Mouse (Mus musculus): Measurements from ENCODE around the gene Arl3.

The Arl3 gene

DNA sequence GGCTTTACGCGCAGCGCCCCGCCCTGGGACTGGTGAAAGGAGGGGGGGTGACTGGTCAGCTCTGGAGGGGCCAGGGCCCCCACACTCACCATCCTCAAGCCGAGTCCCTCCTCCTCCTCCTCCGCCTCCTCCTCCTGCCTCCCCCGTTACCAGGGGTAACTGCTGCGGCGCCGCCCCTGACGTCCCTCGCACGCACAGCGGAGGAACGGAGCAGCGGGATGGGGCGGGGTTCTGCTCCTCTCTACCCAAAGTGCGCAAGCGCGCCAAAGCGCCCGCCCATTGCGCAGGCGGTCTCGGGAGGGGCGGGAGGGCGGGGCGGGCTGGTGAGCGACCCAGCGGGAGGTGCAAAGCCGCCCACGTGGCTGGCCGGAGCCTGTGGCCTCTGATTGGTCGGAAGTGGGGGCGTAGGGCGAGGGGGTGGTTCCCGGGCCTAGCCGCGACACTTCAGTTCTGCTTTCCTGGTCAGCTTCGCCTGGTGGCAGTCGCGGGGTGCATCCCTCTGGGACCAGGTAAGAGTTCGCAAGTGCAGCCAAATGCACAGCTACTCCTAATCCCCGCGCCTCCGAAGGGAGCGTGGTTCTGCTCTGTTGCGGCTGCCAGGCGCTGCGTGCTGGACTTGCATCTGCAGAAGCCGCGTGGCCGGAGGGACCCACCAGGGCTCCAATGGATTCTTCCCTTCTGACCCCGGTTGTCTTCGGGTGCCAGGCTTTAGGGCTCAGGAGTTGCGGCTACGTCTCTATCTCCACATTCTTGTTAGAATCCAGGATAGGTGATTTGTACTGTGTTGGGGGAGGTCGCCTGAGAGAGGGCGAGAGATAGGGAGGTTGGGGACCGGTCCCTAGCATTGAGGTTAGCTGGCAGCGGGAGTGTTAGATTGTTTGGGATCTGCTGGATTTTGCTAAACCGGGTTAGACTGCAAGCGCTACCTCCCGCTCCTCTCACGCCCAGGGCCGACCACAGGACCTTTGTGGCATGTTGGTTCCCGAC is at the start of gene Arl3, which contains the start of gene Sfxn2:
Gene Arl3 (minus strand): TSS at position 248 of the 987 bp plus-strand sequence.
Gene Sfxn2 (plus strand): TSS at position 415 of the 987 bp plus-strand sequence.
- peak; percentile 97 for DNase-seq

DNA sequence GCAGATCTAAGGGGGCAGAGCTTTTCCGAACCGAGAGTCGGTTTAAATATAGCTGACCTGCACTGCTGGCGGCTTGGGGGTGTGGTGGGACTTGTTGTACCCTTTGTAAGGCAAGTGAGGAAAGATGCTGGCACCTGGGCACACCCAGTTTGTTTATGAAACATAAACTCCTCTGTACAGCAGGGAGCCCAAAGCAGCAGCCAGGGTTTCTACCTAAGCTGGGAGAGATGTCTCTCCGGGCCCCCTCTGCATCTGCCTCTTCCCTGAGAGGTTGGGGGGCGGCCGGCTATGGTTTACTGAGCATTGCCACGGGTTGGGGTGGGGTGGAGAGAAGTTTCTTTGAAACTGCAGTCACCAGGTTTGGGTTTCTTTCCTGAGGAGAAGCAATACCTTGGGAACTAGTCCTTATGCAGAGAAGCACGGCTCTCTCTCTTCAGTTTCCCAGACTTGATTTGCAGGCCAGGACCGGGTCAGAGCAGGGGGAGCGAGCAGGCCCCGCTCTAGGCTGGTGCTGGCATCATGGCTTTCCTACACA is 49.7 kb upstream of the Arl3 start:
- DNase-seq, result no peak

DNA sequence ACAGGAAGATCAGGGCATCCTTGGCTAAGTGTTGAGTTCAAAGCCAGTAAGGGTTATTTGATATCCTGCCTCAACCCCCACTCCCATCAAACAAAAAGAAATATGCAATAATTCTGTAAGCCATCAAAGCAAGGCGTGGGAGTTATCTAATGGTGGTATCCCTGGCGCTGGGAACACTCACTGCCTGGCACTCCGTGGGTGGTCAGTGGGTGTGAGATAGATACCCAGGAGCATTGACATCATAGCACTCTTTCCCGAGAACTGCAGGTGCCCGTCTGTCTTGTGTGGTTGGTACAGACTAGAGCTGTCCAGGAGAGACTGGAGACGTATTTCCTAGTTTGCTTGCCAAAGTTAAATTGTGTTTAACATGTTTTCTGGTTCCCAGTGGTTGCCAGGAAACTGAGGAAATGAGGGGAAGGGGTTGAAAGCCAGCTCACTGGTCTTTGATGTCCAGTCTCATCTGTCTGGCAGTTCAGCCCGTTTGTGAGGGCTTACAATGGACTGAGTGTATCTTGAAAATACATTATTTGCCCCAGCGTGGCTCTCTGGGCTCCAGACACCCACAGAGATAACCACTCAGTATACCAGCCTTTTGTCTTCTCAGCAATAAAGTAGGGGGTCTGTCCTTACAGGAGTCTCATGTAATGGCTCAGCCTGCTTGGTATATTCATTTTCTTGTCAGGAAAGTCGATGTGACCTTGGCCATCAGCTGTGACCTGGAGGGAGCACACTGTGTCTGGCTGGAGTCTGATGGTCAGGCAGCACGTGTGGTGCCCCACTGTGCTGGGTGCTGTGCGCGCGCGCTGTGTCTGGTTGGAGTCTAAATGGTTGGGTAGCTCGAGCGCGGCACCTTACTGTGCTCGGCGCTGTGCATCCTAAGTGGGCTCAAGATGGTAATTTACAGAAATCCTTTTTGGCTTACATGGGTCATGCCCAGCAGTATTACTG is 48.5 kb upstream of the Arl3 start:
- no peak for DNase-seq

DNA sequence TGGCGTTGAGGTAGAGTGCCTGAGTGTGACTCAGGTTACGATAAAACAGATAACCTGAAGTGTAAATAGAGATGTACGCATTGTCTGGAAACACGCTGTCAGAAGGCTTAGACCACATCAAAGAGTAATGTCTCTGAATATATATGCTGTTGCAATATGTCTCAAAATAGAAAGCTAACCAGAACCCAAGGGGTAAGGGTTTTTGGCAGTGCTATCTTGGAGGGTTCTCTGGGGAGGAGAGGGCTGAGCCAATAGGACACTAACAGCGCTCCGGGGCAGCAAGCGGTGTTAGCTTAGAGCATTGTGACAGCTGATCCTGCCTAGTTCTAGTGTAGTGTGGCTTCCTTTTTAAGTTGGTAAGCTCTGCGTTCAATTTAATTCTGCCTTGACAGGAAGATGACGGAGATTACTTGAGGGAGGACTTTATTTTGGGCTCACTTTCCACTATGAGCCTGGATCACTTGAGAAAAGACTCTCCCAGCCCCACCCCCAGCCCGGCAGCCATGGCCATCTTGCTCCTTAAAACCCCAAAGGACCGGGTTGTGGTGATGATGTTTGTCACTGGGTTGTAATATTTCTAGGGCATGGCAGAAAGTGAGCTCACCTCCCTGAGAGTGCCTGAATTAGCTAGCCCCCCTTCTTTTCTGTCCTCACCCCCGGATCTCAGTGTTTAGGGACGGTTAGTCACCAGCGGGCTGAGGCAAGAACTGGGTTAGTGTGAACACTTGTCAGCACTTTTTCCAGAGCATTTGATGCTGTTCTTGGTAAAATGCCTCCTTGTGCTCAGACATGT is 47.2 kb upstream of the Arl3 start:
- no peak for DNase-seq

DNA sequence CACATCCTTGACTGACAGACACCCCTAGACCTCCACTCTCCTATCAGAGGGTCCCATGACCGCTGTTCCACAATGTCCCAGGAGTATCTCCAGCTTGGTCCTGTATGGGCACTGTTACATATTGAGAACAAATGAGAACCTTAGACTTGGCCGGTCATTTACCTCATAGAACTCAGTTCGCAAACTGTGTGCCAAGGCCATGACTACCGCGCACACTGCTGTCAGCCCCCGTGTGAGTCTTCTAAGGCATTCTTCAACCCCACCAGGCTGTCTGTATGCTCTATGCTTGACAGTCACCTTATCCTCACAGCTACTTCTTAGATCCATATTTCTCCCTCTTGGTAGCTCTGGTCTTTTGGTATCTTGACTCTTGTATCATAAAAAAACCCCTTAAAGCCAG is 46.5 kb upstream of the Arl3 start:
- DNase-seq, result no peak

DNA sequence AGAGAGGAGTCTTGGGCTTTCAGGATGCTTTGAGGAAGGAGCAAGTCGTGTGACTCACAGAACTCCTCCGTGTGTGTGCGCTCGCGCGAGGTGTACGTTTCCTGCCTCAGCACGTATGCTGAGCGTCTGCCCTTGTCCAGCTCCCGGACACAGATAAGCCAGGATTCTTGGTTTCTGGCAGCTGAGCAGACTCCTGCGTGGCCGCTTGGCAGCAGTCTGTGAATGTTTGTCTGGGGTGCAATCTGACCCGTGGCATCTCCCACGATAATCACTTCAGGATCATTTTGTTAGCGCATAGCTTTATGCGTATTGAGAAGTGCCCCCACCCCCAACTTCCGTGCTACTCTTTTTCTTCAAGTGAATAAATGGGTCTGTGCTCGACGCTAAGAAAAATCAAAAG is 46.0 kb upstream of the Arl3 start:
- no peak for DNase-seq

DNA sequence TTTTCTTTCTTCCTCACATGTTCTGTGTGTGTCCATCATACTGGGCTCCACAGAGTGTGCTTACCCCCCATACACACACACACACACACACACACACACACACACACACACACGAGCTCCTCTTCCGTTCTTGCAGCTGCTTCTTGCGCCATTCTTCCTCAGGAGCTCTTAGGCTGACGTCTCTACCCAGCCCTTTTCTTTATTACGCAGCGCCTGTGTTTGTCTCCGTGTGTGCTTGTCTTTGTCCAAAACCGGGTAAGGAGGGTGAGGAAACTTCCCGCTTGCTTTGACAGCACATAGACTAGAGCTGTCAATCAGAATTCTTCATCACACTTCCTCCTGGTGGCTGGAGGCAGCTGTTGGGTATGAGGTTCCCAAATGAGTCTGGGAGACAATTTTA is 45.3 kb upstream of the Arl3 start:
- peak; percentile 70 for DNase-seq

DNA sequence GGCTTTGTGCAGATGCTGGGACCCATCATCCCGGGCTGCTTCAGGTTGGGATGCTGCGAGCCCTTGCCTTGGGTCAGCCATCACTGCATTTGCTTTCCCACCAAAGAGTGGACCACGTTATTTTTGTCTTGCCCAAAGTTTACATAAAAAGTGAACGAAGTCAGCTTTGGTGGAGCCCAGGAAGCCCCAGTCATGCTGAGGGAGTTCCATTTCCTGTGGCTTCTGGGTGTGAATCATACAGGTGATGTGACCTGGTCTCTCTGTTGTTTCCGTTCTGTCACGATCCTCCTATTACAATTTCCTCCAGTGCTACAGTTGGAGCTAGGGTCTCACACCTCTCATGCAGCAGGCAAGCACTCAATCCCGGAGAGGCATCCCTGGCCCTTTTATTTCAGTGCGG is 44.4 kb upstream of the Arl3 start:
- no peak for DNase-seq

DNA sequence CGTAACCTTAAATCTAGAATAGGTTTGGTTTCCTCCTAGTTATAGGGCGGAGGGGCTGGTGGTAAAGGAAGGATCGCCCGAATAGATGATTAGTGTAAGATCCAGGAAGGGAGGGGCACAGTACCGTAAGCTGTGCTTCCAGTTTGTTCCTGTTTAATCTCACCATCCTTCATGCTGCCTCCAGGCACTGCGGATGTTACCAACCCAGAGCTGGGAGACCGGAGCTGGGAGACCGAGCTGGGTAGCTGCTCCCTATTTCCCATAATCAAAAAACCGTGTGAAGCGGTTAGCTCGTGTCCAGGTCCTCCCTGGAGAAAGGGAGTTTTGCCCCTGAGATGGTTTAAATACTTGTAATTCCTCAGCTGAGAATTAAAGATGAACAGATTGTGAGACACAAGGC is 43.4 kb upstream of the Arl3 start:
- DNase-seq, result no peak

DNA sequence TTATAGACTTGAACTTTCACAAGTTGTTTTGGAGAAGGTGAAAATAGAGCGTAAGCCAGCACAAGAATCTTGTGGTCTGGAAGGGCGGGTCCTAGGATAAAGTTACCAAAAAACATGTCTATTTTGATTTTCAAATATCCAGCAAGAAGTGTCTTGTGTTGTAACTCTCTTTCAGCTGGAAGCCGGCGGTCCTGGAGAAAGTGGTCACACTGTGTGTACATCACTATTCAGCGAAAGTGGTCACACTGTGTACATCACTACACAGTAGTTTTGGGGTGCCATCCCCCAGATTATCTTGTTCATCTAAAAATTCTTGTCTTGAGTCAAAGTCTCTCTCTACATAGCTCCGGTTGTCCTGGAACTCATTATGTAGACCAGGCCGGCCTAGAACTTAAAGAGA is 35.2 kb upstream of the Arl3 start:
- no peak for DNase-seq

DNA sequence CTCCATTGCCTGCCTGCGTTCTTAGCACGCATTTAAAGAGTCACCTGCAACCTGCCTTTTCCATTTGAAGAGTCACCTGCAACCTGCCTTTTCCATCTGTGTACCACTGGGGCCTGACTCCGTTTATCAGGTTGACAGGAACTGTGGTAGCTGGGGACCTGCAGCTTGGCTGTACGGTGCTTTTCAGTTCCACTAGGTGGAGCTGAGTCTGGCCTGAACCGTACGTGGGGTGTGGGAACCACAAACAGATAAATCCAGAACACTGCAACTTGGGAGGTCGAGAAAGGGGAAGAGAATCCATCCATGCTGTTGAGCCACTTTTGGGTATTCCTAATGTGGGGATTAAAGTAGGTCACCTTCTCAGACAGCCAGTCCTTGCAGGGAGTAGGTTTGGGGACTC is 34.4 kb upstream of the Arl3 start:
- peak; percentile 52 for DNase-seq

DNA sequence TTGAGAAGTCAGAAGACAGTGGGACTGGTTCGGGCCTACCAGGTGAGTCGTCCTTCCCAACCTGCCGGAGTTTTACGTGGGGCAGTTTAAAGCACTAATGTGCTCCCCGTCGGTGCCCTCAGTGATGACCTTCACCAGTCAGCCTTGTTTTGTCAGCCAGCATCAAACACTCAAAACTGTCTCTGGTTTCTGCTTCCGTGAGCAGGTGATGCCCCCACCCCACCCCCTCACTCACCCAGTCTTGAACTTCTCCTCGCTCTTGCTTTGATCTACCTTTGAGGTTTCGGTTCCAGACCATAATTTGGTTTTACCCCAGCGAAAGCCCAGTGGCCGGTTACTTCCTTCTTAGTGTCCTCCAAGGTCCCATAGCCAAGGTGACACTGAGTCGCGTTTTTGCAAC is 33.7 kb upstream of the Arl3 start:
- DNase-seq, result no peak

DNA sequence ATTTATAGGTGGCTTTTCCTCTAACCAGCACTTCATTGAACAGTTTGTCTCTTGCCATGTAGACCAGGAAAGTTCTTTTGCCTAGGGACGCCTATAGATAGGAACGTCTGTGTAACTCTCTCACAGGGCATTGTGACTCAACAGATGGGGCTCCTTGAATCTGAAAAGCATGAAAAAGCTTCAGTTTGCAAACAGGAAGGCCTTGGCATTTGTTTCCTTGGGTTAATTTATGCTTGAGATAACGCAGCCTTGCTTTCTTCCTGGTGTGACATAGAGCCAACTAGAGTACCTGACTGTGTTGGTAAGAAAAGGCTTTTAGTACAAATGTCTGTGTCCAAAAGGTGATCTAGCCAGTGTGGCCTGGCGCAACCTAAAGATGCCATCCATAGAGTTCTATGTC is 29.4 kb upstream of the Arl3 start:
- DNase-seq, result no peak

DNA sequence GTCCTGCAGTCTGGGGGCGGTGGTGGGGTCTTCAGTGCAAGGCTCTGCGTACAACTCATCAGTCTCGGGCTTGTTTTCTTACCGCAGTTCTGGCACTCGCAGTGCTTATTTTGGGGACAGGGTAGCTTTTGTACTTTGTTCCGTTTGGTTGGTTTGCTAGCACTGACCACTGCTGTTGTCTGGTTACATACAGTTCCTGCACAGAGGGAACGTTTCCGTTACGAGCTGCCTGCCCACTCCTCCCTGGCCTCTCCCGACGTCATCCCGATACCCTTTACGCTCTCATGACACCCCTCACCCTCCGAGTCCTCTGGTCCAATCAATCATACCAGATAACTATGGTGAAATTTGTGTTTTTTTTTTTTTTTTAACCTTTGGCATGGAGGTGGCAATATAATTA is 28.5 kb upstream of the Arl3 start:
- DNase-seq, result no peak

DNA sequence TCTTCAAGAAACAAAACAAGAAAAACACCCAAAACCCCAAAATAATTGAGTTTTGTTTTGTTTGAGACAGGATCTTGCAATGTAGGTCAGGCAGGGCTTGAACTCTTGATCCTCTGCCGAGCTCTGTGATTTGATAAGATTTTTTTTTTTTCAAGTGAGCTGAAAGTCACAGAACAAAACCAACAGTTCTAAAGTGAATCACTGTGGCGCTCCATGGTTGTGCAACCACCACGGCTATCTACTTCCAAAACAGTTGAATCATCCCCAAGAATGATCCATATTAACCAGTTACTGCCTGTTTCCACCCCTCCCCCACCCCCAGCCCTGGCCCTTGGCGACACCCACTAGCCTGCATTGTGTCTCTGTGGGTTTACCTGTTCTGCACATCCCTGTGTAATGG is 27.4 kb upstream of the Arl3 start:
- DNase-seq, result peak; percentile 22

DNA sequence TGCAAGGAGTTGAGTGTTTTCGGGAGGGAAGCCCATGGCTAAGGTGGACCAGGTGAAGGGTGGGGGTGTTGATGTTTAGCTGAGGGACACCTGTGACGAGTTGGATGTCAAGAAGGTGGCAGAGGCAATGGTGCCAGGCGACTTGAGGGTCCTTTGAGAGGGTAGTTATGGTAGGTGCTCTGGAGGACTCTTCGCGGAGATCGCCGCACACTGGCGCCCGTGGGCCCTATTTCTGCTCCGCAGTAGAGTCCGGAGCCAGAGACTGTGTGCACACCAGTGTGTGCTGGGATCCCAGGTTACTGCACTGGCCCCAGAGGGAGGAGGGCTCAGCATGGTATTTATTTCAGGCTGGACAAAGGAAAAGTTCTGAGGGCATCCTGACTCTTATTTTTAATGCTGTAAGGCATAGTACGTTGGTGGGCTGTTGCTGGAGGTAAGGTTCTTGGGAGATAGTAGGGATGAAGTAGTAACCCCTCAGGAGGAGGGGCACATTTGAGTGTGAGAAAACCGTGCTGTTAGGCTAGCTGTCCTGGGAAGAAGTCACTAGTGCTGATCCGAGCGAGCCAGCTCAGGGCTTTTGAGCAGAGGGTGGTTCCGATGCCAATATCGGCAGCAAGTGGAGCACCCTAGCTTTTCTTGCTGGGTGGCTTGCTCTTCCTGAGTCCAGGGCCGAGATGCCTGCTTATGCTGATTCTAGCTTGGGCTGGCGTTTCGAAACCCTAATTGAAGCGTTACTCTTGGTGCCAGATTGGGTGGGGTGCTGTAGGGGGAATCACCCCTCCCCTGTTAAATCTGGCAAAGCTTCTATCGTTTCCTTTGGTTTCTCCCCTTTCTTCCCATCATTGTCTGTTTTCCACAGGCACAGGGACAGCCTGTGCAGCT is 26.6 kb upstream of the Arl3 start:
- peak; percentile 37 for DNase-seq

DNA sequence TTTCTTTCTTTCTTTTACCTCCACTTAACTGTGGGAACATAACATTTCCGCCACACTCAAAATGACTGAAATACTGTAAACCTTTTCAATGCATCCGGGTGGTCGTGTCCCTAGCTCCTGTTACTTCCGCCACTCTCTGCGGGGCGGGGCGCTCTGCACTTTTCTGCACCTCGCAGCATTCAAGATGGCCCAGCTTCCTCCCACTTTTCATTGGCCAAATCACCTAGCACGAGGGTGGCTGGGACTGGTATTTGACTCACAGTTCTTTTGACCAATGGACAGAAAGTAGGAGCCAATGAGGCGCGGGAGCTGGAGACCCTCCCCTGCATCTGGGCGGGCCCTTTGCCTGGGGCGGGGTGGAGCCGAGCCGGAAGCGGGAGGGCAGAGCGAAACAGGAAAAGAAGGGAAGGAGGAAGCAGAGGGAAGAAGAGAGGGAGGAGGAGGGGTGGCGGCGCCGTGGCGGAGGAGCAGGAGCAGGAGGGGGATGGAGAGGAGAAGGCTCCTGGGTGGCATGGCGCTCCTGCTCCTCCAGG is 25.8 kb upstream of the Arl3 start, which contains the start of gene Wbp1l:
Gene Wbp1l (plus strand): TSS at position 365 of the 533 bp plus-strand sequence.
- peak; percentile 99 for DNase-seq

DNA sequence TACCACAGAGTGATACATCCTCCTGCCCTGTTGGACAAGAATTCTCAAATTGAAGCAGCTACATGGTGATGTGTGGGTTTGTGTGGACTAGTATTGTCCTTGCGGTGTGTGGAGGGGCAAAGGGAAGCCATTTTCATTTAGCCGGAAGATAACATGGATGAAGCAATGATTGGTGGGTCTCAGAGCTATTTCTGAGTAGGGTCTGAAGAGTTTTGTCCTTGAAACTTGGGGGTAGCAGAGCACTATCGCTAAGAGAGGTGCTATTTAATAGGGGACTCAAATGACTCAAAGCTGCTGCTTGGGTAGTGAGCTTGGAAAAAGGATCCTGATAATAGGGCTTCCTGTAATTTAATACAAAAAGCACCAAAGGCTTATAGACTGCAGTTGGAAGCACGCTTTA is 25.2 kb upstream of the Arl3 start:
- DNase-seq, result no peak

DNA sequence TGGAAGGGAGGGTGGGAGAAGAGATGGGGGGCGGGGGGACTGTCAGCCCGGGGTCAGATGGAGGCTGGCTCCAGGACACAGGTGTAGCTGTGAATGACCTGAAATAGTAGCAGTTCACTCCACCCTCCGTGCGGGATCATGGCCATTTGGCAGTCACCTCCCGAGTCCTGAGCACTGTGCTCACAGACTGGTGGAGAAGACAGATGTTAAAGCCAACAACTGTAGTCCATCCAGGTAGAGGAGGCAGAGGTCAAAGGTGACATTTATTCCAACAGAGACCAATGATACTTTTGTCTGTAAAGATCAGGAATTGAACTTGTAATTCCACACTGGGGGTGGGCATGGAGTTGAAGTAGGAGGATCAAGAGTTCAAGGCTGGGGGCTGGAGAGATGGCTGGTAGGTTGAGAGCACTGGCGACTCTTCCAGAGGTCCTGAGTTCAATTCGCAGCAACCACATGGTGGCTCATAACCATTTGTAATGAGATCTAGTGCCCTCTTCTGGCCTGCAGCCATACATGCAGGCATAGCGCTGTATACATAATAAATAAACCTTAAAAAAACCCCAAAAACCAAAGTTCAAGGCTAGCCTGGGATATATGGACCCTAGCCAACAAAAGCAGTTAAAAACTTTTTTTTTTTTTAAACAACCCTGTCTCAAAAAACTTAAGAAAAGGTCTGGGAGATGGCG is 19.9 kb upstream of the Arl3 start:
- no peak for DNase-seq

DNA sequence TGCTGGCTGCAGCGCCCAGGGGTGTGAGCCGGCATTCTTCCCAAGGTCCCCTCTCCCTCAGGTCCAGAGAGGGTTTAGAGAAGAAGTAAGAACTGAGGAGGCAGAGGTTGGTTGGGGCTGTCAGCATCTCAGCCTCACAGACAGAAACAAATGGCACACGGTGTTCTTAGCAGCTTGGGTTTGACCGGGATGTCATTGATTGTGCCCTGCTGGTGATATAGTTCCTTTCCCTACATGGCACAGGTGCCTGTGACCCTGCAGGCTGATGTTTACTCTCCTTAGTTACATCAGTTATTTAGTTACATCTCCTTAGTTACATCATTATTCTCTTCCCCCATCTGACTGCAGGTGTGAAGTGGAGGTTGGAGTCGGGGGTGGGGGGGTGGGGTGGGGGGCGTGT is 18.6 kb upstream of the Arl3 start:
- no peak for DNase-seq
